Mouse (Mus musculus) forebrain, embryonic 12.5 days (tissue): ENCODE results near the gene Arhgef10l. TPM values are rescaled to one million over a fixed set of nuclear protein-coding genes. Genes with fewer than 3 reads are reported as not detected.

ENCODE experiments used
- ATAC-seq: fragments of 200-750 bp; cut with Nextera tagmentation; 2 replicates; pipeline ENCODE4 v1.8.0; 2017; ENCODE audit warnings: moderate TSS enrichment; ENCODE audit not compliant: low FRiP score
- H3K27ac ChIP-seq: fragments of 300-500 bp; sonication (generic); 2 replicates; pipeline ENCODE4 v1.5.1; 2016; ENCODE audit warnings: mild to moderate bottlenecking
- H3K27me3 ChIP-seq: fragments of 300-500 bp; sonication (generic); 2 replicates; pipeline ENCODE4 v1.6.1; 2016; ENCODE audit warnings: mild to moderate bottlenecking
- H3K36me3 ChIP-seq: fragments of 300-500 bp; sonication (generic); replicated peaks from 2 replicates; pipeline ENCODE4 v1.6.1; 2016; ENCODE audit warnings: mild to moderate bottlenecking
- H3K4me1 ChIP-seq: fragments of 300-500 bp; sonication (generic); 2 replicates; pipeline ENCODE4 v1.6.1; 2016
- H3K4me2 ChIP-seq: fragments of 300-500 bp; sonication (generic); 2 replicates; pipeline ENCODE4 v1.6.1; 2016; ENCODE audit warnings: mild to moderate bottlenecking, moderate library complexity
- H3K4me3 ChIP-seq: fragments of 300-500 bp; sonication (generic); replicated peaks from 2 replicates; pipeline ENCODE4 v1.5.1; 2016; ENCODE audit warnings: mild to moderate bottlenecking
- H3K9ac ChIP-seq: fragments of 300-500 bp; sonication (generic); 2 replicates; pipeline ENCODE4 v1.6.1; 2016; ENCODE audit warnings: mild to moderate bottlenecking
- H3K9me3 ChIP-seq: fragments of 300-500 bp; sonication (generic); 2 replicates; pipeline ENCODE4 v1.6.1; 2016
- WGBS: fragments of 180-500 bp; shearing (Covaris S2); methylation state at CpG from one replicate; pipeline ENCODE4 v1.1.7; 2016; 5-methylcytosine and 5-hydroxymethylcytosine counted together
- polyA plus RNA-seq: library from polyadenylated mRNA; unstranded; fragments of >200 nt; fragmentation: Nextera tagmentation; extraction: Ambion mirVana; gene quantifications from 2 replicates; pipeline ENCODE4 v1.2.1, GENCODE M21; 2016

Arhgef10l gene
- polyA plus RNA-seq, 1 experiment from 2014 or later, result 26.1 TPM

DNA sequence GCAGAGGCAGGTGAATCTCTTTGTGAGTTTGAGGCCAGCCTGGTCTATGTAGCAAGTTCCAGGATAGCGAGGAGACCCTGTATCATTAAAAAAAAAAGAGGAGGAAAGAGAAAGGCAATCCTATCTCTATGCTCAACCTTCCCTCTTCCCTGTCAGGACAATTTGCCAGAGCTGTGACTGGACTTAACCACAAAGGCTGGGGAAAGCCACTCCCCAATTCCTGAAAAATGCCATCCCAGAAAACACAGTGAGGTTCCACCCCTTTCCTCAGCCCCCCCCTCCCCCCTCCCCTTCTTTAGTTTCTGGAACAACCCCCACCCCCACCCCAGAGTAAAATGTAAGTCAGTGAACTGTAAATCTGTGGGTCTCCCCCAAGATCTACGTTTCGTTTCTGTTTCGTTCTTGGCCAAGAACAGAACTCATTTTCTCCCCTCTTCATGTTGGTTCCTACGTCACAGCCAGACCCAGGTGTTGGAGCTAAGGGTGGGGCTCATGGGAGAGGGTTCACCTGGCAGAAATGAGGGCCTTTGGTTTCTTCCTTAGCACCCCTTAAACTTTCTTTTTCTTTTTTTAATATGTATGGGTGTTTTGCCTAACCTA, 23.1 kb upstream of the Arhgef10l start:
- peaks cover 13% of the 10 kb centered on the region for H3K4me1 ChIP-seq
- no peak overlapping the region for H3K4me3 ChIP-seq
- ATAC-seq, result no peak
- 0 out of 2 replicates have a peak, but pooled peaks cover 3% of the 10 kb centered on the region for H3K27me3 ChIP-seq
- H3K27ac ChIP-seq, result no peak overlapping the region
- WGBS, result 86% methylated on average over 5 of the region's 5 CpGs
- H3K4me2 ChIP-seq, result no peak overlapping the region
- no peaks in the 10 kb centered on the region for H3K9me3 ChIP-seq
- H3K36me3 ChIP-seq, result no peaks in the 10 kb centered on the region
- H3K9ac ChIP-seq, result no peak overlapping the region

GRCm38 (mm10) chr4:140688044-140688825, 22.4 kb upstream of the Arhgef10l start:
- peaks cover 17% of the 10 kb centered on the region for H3K4me1 ChIP-seq
- H3K4me3 ChIP-seq, result no peak overlapping the region
- no peak for ATAC-seq
- H3K27me3 ChIP-seq, result 0 out of 2 replicates have a peak, but pooled peaks cover 3% of the 10 kb centered on the region
- no peaks in the 10 kb centered on the region for H3K36me3 ChIP-seq
- no peak overlapping the region for H3K9ac ChIP-seq
- H3K27ac ChIP-seq, result no peak overlapping the region
- no peaks in the 10 kb centered on the region for H3K9me3 ChIP-seq
- WGBS, result 72% methylated on average over 12 of the region's 12 CpGs
- no peak overlapping the region for H3K4me2 ChIP-seq

DNA sequence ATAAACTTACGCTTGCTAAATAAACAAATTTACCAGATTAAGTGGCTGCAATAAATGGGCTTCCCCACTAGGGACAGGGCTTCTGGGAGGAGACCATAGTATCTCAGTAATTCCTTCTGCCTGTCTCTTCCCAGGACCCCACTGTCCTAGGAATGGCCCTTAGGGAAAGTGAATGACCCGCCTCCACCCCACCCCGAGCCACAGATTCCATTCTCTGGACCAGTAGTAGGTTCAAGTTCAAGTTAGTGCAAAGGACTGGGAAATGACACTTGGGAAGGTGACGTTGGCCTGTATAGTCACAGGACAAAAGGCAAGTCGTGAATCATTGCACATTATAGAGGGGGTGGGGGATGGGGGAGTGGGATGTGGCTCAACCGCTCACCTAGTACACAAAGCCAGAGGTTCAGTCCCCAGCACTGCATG, 19.1 kb upstream of the Arhgef10l start:
- Histone ChIP-seq H3K4me3 (no peak overlapping the region), H3K27ac (no peak overlapping the region), H3K4me1 (peaks cover 17% of the 10 kb centered on the region), H3K36me3 (no peaks in the 10 kb centered on the region), H3K27me3 (0 out of 2 replicates have a peak, but pooled peaks cover 3% of the 10 kb centered on the region), H3K9me3 (no peaks in the 10 kb centered on the region), H3K4me2 (no peak overlapping the region), H3K9ac (no peak overlapping the region)
- 62% methylated on average over 6 of the region's 6 CpGs for WGBS
- ATAC-seq, result no peak

GRCm38 (mm10) chr4:140684141-140684871, 18.5 kb upstream of the Arhgef10l start:
- 0 out of 2 replicates have a peak overlapping the region, but pooled peaks have one; percentile 6 for H3K4me2 ChIP-seq
- no peak overlapping the region for H3K9ac ChIP-seq

GRCm38 (mm10) chr4:140683608-140684007, 17.8 kb upstream of the Arhgef10l start:
- no peak overlapping the region for H3K9ac ChIP-seq
- H3K4me3 ChIP-seq, result no peak overlapping the region
- no peak overlapping the region for H3K4me2 ChIP-seq
- 64% methylated on average over 8 of the region's 8 CpGs for WGBS
- no peaks in the 10 kb centered on the region for H3K9me3 ChIP-seq
- H3K4me1 ChIP-seq, result peaks cover 17% of the 10 kb centered on the region
- no peaks in the 10 kb centered on the region for H3K36me3 ChIP-seq
- no peak for ATAC-seq
- H3K27ac ChIP-seq, result no peak overlapping the region
- 0 out of 2 replicates have a peak, but pooled peaks cover 6% of the 10 kb centered on the region for H3K27me3 ChIP-seq

More at GRCm38 (mm10) chr4:140684141-140684871, 18.5 kb upstream of the Arhgef10l start:
- H3K36me3 ChIP-seq, result no peaks in the 10 kb centered on the region
- no peak for ATAC-seq
- H3K27ac ChIP-seq, result no peak overlapping the region
- no peak overlapping the region for H3K4me3 ChIP-seq
- no peaks in the 10 kb centered on the region for H3K9me3 ChIP-seq
- 0 out of 2 replicates have a peak, but pooled peaks cover 3% of the 10 kb centered on the region for H3K27me3 ChIP-seq
- 27% methylated on average over 16 of the region's 16 CpGs for WGBS
- H3K4me1 ChIP-seq, result peaks cover 17% of the 10 kb centered on the region

DNA sequence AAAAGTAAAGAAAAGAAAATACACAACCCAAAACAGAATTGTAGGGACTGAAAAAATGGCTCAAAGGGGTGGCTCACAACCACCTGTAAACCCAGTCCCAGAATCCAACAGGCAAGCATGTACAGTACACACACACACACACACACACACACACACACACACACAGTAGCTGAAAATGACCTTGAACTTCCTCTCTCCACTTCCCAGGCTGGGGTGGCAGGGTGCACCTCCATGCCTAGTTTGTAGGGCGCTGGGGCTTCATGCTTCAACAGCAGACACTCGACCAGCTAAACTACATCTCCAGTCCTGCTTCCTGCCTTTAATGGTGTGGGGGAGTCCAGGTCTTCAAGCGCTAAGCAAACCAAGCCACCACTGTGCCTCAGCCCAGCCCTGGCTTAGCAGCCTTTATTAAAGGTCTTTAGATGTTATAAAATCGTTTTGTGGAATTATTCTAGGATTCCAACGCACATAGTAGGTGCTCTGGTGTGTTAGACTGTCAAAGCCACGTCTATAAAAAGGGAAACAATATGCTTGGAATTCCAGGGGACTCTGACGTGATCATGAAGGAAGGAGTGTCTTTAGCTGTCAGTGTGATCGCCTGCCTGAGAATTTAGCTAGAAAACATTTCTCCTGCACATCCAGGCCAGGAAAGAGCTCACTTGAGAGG, 15.1 kb upstream of the Arhgef10l start:
- Histone ChIP-seq H3K27ac (no peak overlapping the region), H3K4me2 (no peak overlapping the region), H3K27me3 (0 out of 2 replicates have a peak, but pooled peaks cover 6% of the 10 kb centered on the region), H3K36me3 (no peaks in the 10 kb centered on the region), H3K9me3 (no peaks in the 10 kb centered on the region), H3K9ac (no peak overlapping the region), H3K4me3 (no peak overlapping the region), H3K4me1 (peaks cover 17% of the 10 kb centered on the region)
- 74% methylated on average over 8 of the region's 8 CpGs for WGBS
- no peak for ATAC-seq

GRCm38 (mm10) chr4:140679723-140680380, 14.0 kb upstream of the Arhgef10l start:
- Histone ChIP-seq H3K36me3 (no peaks in the 10 kb centered on the region), H3K4me3 (no peak overlapping the region), H3K9me3 (no peaks in the 10 kb centered on the region), H3K9ac (no peak overlapping the region), H3K27ac (no peak overlapping the region), H3K4me2 (no peak overlapping the region), H3K27me3 (0 out of 2 replicates have a peak, but pooled peaks cover 4% of the 10 kb centered on the region), H3K4me1 (peaks cover 14% of the 10 kb centered on the region)
- 28% methylated on average over 17 of the region's 18 CpGs for WGBS
- ATAC-seq, result no peak

DNA sequence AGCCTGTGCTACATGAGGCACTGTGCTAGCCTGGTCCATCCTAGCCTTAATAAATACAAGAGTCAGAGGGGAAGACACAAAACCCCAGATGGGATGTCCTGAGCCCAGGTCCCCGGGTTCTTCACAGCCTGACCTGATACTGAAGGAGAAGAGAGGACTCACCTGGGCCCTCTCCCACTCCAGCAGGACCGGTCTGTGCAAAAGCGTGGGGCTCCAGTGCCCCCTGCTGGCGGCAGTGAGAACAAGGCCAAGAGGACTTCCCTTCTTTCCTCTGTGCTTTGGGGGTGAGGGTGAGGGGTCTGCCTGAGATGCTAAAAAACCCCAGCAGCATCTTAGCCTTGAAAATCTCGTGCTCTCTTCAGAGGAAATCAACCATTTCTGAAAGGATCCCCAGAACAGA, 13.2 kb upstream of the Arhgef10l start:
- Histone ChIP-seq H3K9ac (no peak overlapping the region), H3K36me3 (no peaks in the 10 kb centered on the region), H3K4me1 (peaks cover 6% of the 10 kb centered on the region), H3K4me3 (no peak overlapping the region), H3K27me3 (0 out of 2 replicates have a peak, but pooled peaks cover 3% of the 10 kb centered on the region), H3K4me2 (no peak overlapping the region), H3K9me3 (no peaks in the 10 kb centered on the region), H3K27ac (no peak overlapping the region)
- no peak for ATAC-seq
- WGBS, result 12% methylated on average over 5 of the region's 5 CpGs

DNA sequence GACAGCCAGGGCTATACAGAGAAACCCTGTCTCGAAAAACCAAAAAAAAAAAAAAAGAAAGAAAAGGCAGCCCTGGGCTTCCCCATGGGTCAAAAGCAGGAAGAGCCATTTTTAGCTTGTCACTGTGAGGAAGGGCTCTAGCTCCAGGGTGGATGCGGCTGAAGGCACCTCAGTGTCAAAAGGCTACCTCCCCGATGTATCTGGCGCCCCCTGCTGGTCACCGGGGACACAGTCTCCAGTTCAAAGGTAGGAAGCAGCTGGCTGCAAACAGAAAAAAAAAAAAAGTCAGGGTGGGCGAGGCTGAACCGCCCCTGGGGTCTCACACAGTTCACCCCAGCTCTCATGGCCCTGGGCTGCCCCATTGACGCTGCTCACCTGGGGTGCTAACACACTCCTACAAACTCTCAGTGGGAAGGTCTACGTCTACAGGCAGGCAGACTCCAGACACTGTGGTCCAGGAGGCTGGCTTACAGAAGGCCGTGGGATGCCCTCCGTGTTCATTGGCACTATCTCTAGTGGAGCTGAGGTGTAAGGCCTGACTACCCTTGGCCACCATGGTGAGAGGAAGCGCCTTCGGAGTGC, 8.6 kb upstream of the Arhgef10l start:
- Histone ChIP-seq H3K4me1 (0 out of 2 replicates have a peak, but pooled peaks cover 3% of the 10 kb centered on the region), H3K4me3 (no peak overlapping the region), H3K27me3 (0 out of 2 replicates have a peak, but pooled peaks cover 3% of the 10 kb centered on the region), H3K9me3 (no peaks in the 10 kb centered on the region), H3K9ac (no peak overlapping the region), H3K27ac (no peak overlapping the region), H3K4me2 (no peak overlapping the region), H3K36me3 (no peaks in the 10 kb centered on the region)
- WGBS, result 34% methylated on average over 12 of the region's 13 CpGs
- ATAC-seq, result peak; percentile 41; the same call in 1 of the 2 replicates

DNA sequence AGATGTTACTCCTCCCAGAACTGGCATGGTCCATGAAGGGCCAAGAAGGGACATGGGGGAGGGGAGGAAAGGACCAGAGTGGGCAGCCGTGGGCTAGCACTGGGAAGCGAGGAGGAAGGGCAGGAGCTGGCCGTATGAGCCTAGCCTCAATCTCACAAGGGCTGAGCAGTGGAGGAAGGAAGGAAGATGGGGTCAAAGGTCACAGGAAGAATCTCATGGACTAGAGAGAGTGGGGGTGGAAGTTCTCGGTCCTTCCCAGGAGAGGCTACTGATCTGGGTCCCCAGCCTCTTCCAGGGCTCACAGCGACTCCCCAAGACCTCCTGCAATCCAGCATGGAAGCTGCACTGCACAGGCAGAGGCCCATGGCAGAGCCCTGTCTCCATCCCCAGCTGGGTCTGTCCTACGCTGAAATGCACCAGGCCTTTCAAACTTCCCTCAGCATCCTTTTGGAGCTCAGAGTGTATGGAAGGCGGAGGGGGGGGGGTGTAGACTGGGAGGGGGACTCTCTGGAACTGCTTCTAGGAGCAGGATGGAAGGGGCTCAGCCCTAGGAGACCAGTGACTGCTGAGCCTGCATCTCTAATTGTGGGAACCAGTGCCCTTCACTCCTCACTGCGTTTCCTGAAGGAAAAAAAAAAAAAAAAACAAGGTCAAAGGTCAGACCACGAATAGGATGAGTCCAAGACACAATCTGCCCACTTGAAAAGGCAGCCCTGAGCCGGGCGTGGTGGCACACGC, 7.9 kb upstream of the Arhgef10l start:
- Histone ChIP-seq H3K9me3 (no peaks in the 10 kb centered on the region), H3K4me1 (0 out of 2 replicates have a peak, but pooled peaks cover 3% of the 10 kb centered on the region), H3K27ac (no peak overlapping the region), H3K36me3 (no peaks in the 10 kb centered on the region), H3K4me2 (no peak overlapping the region), H3K4me3 (no peak overlapping the region), H3K9ac (peak overlapping the region; percentile 8; the same call in 1 of the 2 replicates), H3K27me3 (no peaks in the 10 kb centered on the region)
- ATAC-seq, result peak; percentile 53; the same call in 1 of the 2 replicates
- 52% methylated on average over 12 of the region's 12 CpGs for WGBS
